Mouse (Mus musculus): ENCODE data around the gene Tbxas1. TPM values are rescaled to one million over a fixed set of nuclear protein-coding genes. Genes with fewer than 3 reads are reported as not detected.

The Tbxas1 gene
- polyA plus RNA-seq, 1 experiment from 2014 or later = 2.0 TPM

- TF ChIP-seq CTCF (IDR thresholded peaks at IDR 0.05; ENCODE audit: low read depth) (no peak), EP300 (optimal IDR thresholded peaks at IDR 0.05) (no peak)
- H3K9ac ChIP-seq (ENCODE audit: low read length) = no peak overlapping the region
- H3K9me3 ChIP-seq (ENCODE audit: control insufficient read depth, low read length) = no peaks in the 10 kb centered on the region
- H3K36me3 ChIP-seq (ENCODE audit: control insufficient read depth, insufficient read depth, low read length) = no peaks in the 10 kb centered on the region
- no peak overlapping the region for H3K4me2 ChIP-seq (replicated peaks; ENCODE audit: low read depth)
- peak overlapping the region; percentile 30; the same call in 1 of the 2 replicates for H3K27ac ChIP-seq (replicated peaks)
- H3K4me3 ChIP-seq (ENCODE audit: low read depth, low read length) = no peak overlapping the region
- DNase-seq (ENCODE audit: low spot score) (no peak), ATAC-seq (ENCODE audit: low FRiP score, low TSS enrichment) (no peak)
- H3K27me3 ChIP-seq (ENCODE audit: control insufficient read depth, insufficient read depth, low read length) = no peaks in the 10 kb centered on the region
- H3K4me1 ChIP-seq (replicated peaks; ENCODE audit: control insufficient read depth, insufficient read depth) = no peaks in the 10 kb centered on the region
- 94% methylated on average over 3 of the region's 3 CpGs for WGBS
Measured at GRCm38 (mm10) chr6:38833721-38834120, 41.5 kb upstream of the Tbxas1 start.

DNA sequence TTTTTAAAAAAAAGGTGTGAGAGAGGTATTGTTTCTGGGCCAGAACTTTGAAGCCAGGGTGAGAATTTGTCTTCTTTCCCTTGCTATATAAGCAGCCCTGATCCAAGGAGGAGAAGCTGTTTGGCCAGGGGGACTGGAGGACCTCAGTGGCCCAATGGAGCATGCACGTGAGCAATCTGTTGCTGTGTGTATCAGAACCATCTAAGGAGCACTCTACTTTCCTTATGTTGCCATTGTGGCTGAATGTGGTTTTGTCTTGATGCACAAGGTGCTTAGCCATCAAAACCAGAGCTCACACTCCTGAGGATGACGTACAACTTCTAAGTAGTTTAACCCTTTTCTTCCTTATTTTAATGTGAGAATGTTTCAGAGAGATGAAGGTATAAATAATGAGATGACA lies 40.5 kb upstream of the Tbxas1 start:
- Histone ChIP-seq H3K36me3 (ENCODE audit: control insufficient read depth, insufficient read depth, low read length) (no peaks in the 10 kb centered on the region), H3K27me3 (ENCODE audit: control insufficient read depth, insufficient read depth, low read length) (no peaks in the 10 kb centered on the region), H3K4me1 (replicated peaks; ENCODE audit: control insufficient read depth, insufficient read depth) (no peaks in the 10 kb centered on the region), H3K4me3 (ENCODE audit: low read depth, low read length) (no peak overlapping the region), H3K9me3 (ENCODE audit: control insufficient read depth, low read length) (no peaks in the 10 kb centered on the region), H3K27ac (replicated peaks) (no peak overlapping the region), H3K4me2 (replicated peaks; ENCODE audit: low read depth) (no peak overlapping the region), H3K9ac (ENCODE audit: low read length) (no peak overlapping the region)
- no peak for DNase-seq (ENCODE audit: low spot score)
- TF ChIP-seq CTCF (IDR thresholded peaks at IDR 0.05; ENCODE audit: low read depth) (no peak), EP300 (optimal IDR thresholded peaks at IDR 0.05) (no peak)
- 81% methylated on average over 2 of the region's 2 CpGs for WGBS
- no peak for ATAC-seq (ENCODE audit: low FRiP score, low TSS enrichment)

DNA sequence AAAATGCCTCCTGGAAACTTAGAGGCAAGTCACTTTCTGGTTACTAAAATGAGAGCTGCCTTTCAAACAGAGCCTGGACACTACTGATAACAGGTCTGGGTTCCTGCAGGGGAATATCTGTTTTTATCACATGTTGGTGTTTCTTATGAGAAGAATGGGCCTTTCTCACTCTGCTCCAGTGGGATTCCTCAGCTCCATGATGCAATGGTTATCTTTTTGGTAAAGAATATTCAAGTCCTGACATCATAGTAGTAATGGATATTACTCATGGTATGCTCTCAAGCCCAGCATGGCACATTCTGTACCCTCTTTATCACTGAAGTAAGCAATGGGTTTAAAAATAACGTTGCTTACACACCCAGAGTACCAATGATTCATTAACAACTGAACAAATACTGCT lies 40.0 kb upstream of the Tbxas1 start:
- DNase-seq (ENCODE audit: low spot score) (no peak), ATAC-seq (ENCODE audit: low FRiP score, low TSS enrichment) (peak; percentile 78)
- Histone ChIP-seq H3K4me3 (ENCODE audit: low read depth, low read length) (no peak overlapping the region), H3K9me3 (ENCODE audit: control insufficient read depth, low read length) (no peaks in the 10 kb centered on the region), H3K9ac (ENCODE audit: low read length) (no peak overlapping the region), H3K27ac (replicated peaks) (no peak overlapping the region), H3K4me1 (replicated peaks; ENCODE audit: control insufficient read depth, insufficient read depth) (no peaks in the 10 kb centered on the region), H3K36me3 (ENCODE audit: control insufficient read depth, insufficient read depth, low read length) (no peaks in the 10 kb centered on the region), H3K27me3 (ENCODE audit: control insufficient read depth, insufficient read depth, low read length) (no peaks in the 10 kb centered on the region), H3K4me2 (replicated peaks; ENCODE audit: low read depth) (no peak overlapping the region)
- peak; percentile 72 for TF ChIP-seq EP300 (optimal IDR thresholded peaks at IDR 0.05)
- TF ChIP-seq CTCF (IDR thresholded peaks at IDR 0.05; ENCODE audit: low read depth) = no peak
- 24% methylated on average over 1 of the region's 1 CpGs for WGBS

GRCm38 (mm10) chr6:38838061-38838460 lies 37.1 kb upstream of the Tbxas1 start:
- H3K4me2 ChIP-seq (replicated peaks; ENCODE audit: low read depth) = no peak overlapping the region
- no peaks in the 10 kb centered on the region for H3K9me3 ChIP-seq (ENCODE audit: control insufficient read depth, low read length)
- H3K9ac ChIP-seq (ENCODE audit: low read length) = no peak overlapping the region
- no peaks in the 10 kb centered on the region for H3K27me3 ChIP-seq (ENCODE audit: control insufficient read depth, insufficient read depth, low read length)
- WGBS = 76% methylated on average over 4 of the region's 4 CpGs
- ATAC-seq (ENCODE audit: low FRiP score, low TSS enrichment) = no peak
- no peak overlapping the region for H3K27ac ChIP-seq (replicated peaks)
- H3K36me3 ChIP-seq (ENCODE audit: control insufficient read depth, insufficient read depth, low read length) = no peaks in the 10 kb centered on the region
- H3K4me3 ChIP-seq (ENCODE audit: low read depth, low read length) = no peak overlapping the region
- H3K4me1 ChIP-seq (replicated peaks; ENCODE audit: control insufficient read depth, insufficient read depth) = no peaks in the 10 kb centered on the region
- no peak for TF ChIP-seq EP300 (optimal IDR thresholded peaks at IDR 0.05)
- no peak for TF ChIP-seq CTCF (IDR thresholded peaks at IDR 0.05; ENCODE audit: low read depth)
- DNase-seq (ENCODE audit: low spot score) = no peak

- Histone ChIP-seq H3K27me3 (ENCODE audit: control insufficient read depth, insufficient read depth, low read length) (no peaks in the 10 kb centered on the region), H3K4me2 (replicated peaks; ENCODE audit: low read depth) (no peak overlapping the region)
Measured at GRCm38 (mm10) chr6:38839891-38840290, 35.3 kb upstream of the Tbxas1 start.

DNA sequence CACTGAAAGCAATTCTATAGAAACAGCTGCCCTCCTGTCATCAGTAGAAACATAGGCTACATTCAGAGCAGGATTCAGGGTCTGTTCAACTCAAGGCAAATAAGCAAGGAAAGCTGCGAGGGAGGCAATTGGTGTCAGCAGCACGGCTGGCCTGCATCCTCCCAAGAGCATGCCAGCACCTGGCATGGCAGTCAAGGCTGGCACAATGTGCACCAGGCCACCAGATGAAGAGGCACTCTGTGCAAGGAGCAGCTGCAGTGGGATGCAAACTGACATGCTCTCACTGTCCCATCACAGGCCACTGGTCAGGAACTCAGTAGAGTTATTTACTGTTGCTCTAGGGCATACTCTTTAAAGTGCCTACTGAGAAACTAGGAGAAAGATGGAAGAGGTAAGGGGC lies 34.8 kb upstream of the Tbxas1 start:
- H3K9me3 ChIP-seq (ENCODE audit: control insufficient read depth, low read length) = no peaks in the 10 kb centered on the region
- no peak overlapping the region for H3K27ac ChIP-seq (replicated peaks)
- H3K36me3 ChIP-seq (ENCODE audit: control insufficient read depth, insufficient read depth, low read length) = no peaks in the 10 kb centered on the region
- ATAC-seq (ENCODE audit: low FRiP score, low TSS enrichment) = no peak
- no peak for DNase-seq (ENCODE audit: low spot score)
- no peak overlapping the region for H3K9ac ChIP-seq (ENCODE audit: low read length)
- WGBS = 83% methylated on average over 2 of the region's 2 CpGs
- no peaks in the 10 kb centered on the region for H3K27me3 ChIP-seq (ENCODE audit: control insufficient read depth, insufficient read depth, low read length)
- no peak overlapping the region for H3K4me3 ChIP-seq (ENCODE audit: low read depth, low read length)
- no peak overlapping the region for H3K4me2 ChIP-seq (replicated peaks; ENCODE audit: low read depth)
- TF ChIP-seq EP300 (optimal IDR thresholded peaks at IDR 0.05) = no peak
- TF ChIP-seq CTCF (IDR thresholded peaks at IDR 0.05; ENCODE audit: low read depth) = no peak
- H3K4me1 ChIP-seq (replicated peaks; ENCODE audit: control insufficient read depth, insufficient read depth) = no peaks in the 10 kb centered on the region

More at GRCm38 (mm10) chr6:38839891-38840290, 35.3 kb upstream of the Tbxas1 start:
- Histone ChIP-seq H3K9ac (ENCODE audit: low read length) (no peak overlapping the region), H3K36me3 (ENCODE audit: control insufficient read depth, insufficient read depth, low read length) (no peaks in the 10 kb centered on the region), H3K4me1 (replicated peaks; ENCODE audit: control insufficient read depth, insufficient read depth) (no peaks in the 10 kb centered on the region), H3K4me3 (ENCODE audit: low read depth, low read length) (no peak overlapping the region), H3K9me3 (ENCODE audit: control insufficient read depth, low read length) (no peaks in the 10 kb centered on the region), H3K27ac (replicated peaks) (no peak overlapping the region)
- ATAC-seq (ENCODE audit: low FRiP score, low TSS enrichment) (no peak), DNase-seq (ENCODE audit: low spot score) (no peak)
- WGBS = 66% methylated on average over 4 of the region's 4 CpGs
- no peak for TF ChIP-seq EP300 (optimal IDR thresholded peaks at IDR 0.05)
- TF ChIP-seq CTCF (IDR thresholded peaks at IDR 0.05; ENCODE audit: low read depth) = no peak
